Mouse (Mus musculus): ENCODE measurements around the gene Atp8a1.

Atp8a1 gene

DNA sequence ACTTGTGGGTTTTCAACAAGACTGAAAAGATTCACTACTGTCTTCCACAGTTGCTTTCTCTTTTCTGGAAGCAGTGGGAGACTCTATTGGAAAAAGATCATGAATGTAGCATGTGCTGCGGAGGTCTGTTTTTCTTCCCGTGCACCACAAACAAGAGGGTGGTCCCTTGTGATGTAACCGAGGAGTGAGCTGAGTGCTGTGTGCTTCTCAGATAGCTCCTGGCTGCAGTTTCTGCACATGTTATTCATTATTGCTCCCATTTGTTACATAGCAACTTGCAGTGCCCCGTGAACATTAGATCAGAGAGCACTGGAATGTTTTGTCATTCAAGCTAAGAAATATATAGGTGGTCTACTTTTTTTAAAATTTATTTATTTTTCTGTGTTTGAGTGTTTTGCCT, 174.2 kb downstream of the Atp8a1 start:
- DNase-seq (ENCODE audit: low spot score): no peak

- no peak for DNase-seq (ENCODE audit: low spot score)
Measured at GRCm38 (mm10) chr5:67670158-67670557, 177.1 kb downstream of the Atp8a1 start.

DNA sequence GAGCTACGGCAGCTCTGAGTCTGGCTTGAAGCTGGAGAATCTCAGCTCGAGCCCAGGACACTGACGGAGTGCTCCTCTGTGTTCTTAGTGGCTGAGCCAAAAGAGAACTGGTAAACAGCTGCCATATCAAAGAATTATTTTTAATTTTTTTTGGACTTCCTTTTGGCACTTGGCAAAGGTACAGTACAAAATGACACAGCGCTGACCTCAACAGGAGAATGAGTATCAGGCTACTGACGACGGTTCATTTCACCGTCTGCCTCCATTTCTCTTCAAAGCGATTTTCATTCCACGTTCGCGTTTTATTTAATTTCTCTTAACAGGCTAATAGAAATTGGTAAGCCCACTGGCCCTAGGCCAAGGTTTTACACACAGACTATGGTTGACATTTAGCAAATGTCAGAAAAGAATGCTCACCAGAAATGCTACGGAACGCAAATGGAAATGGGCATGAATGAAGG, 177.8 kb downstream of the Atp8a1 start:
- DNase-seq (ENCODE audit: low spot score): peak; percentile 27

DNA sequence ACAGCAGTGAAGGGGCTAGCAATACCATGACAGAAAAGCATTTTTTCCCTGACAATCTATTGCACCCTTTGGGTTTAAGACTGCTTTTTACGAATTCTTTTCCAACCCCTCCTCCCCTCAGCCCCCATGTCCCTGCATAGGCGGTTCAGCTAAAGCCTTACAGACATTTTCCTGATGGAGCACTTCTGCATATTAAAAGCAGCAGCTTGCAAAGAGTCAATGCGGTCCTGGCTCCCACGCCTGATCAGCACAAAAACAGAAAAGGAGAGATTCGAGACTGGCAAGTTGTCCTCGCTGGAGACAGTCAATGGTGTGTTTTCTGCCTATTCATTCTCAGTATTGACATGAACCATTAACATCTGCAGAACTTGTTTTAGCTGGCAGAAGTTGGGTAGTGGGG, 184.5 kb downstream of the Atp8a1 start:
- DNase-seq (ENCODE audit: low spot score): no peak

GRCm38 (mm10) chr5:67659864-67660263, 187.4 kb downstream of the Atp8a1 start:
- DNase-seq (ENCODE audit: low spot score): no peak

DNA sequence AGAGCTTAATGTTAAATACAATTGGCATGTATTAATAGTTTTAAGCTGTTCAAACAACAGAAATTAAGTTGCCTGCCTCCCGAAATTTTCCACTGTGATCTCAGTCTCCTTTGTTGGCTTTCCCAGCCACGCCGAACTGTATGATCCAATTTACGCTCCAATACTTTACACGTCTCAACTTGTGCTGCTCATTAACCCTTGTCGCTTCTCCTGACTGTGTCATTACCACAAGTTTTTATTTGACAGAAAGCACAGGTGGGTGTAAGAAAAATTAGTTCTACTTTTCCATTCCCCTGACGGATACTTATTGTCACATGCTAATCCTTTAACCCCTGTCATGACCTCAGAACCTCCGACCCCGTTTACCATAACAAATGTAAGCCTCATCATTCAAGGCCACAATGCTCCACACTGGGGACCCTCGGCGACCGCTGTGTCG, 190.4 kb downstream of the Atp8a1 start:
- DNase-seq (ENCODE audit: low spot score): no peak

GRCm38 (mm10) chr5:67655696-67656519, 191.3 kb downstream of the Atp8a1 start:
- no peak for DNase-seq (ENCODE audit: low spot score)

DNA sequence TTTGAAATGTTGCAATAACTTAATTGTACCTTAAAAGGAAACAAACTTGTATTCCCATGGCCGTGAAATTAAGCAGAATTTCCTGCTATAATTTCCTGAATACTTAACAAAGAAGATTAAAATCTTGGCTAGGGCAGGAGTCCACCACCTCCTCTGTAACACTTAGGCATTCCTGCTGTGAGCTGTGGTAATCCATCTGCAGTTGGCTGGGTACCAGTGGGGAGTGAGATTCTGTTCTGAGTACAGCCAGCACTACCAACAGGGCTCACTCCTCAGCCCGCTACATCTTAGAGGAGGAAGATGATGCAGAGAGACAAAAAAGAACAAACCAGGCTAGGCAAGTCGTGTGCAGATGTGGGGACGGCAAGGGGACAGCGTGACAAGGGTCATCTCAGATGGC, 192.7 kb downstream of the Atp8a1 start:
- no peak for DNase-seq (ENCODE audit: low spot score)

DNA sequence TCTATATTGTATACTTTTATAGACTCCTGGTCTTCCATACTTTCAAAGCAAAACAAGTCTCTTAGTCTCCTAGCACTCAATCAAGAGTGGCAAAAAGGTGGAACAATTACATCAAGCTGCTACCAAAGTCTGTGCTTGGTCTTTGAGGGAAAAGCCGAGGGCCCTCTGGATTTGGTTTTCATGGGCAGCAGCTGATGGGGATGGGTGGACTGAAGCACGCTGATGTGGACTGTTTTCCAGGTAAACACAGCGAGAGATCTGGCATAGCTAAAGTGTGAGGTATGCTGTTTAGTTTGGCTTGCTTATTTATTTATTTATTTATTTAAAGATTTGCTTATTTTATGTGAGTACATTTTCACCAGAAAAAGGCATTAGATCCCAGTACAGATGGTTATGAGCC, 193.7 kb downstream of the Atp8a1 start:
- no peak for DNase-seq (ENCODE audit: low spot score)

- no peak for DNase-seq (ENCODE audit: low spot score)
Measured at GRCm38 (mm10) chr5:67652468-67652867, 194.8 kb downstream of the Atp8a1 start.

- no peak for DNase-seq (ENCODE audit: low spot score)
Measured at GRCm38 (mm10) chr5:67650021-67650420, 197.2 kb downstream of the Atp8a1 start.

- DNase-seq (ENCODE audit: low spot score): no peak
Measured at GRCm38 (mm10) chr5:67649156-67649555, 198.1 kb downstream of the Atp8a1 start.

DNA sequence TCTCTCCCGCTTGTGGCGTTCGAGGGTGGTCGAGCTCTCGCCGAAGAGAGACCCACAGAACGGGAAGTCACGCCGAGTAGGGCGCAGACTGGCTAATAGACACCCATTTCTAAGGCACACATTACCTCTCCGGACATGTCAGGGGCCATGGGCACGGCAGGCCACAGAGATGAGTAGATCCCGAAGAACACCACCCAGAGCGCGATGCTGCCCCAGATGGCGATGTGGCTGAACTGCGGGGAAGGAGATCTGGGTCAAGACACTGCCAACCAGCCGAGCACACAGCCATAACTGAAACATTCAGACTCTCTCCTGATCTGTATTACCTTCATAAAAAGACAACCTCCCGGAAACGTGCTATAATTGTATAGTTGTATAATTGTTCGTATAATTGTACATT, 199.7 kb downstream of the Atp8a1 start:
- DNase-seq (ENCODE audit: low spot score): no peak

GRCm38 (mm10) chr5:67646756-67647529, 200.3 kb downstream of the Atp8a1 start:
- DNase-seq (ENCODE audit: low spot score): peak; percentile 33

- DNase-seq (ENCODE audit: low spot score): no peak
Measured at GRCm38 (mm10) chr5:67643537-67644255, 203.5 kb downstream of the Atp8a1 start.

DNA sequence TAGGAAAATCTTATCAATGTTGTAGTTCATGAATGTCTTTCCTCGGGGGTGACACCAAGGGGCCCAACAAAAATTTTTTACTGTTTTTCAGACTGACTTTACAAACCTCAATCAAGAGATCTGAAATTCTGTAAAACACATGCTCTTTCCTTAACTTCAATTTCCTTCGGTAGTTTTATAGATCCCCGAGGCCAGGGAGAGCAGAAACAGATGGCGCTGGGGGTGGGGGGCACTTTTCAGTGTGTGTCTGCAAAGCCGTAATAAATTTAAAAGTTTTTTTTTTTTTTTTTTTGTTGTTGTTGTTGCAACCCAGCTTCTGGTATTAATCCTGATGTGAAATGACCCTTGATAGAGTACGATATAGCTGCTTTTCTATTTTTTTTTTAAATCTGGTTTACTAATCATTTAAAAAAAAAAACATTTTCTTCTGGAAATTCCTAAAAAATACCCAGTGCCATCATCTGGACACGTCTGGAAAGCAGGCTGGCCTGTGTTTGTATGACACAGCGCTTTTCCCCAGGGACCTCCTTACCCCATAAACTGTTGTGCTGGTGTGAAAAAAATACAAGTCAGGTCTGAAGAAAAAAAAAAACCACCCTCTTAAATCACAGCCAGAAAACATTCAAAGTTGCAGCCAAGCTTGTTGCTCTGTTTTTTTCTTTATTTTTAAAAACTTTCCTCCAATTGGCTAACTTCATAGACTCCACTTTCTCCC, 205.7 kb downstream of the Atp8a1 start:
- no peak for DNase-seq (ENCODE audit: low spot score)

- DNase-seq (ENCODE audit: low spot score): no peak
Measured at GRCm38 (mm10) chr5:67640596-67641312, 206.5 kb downstream of the Atp8a1 start.

GRCm38 (mm10) chr5:67634339-67634738, 212.9 kb downstream of the Atp8a1 start:
- DNase-seq (ENCODE audit: low spot score): no peak

- no peak for DNase-seq (ENCODE audit: low spot score)
Measured at GRCm38 (mm10) chr5:67633831-67634268, 213.4 kb downstream of the Atp8a1 start.

GRCm38 (mm10) chr5:67633138-67633782, 214.0 kb downstream of the Atp8a1 start:
- DNase-seq (ENCODE audit: low spot score): no peak

- no peak for DNase-seq (ENCODE audit: low spot score)
Measured at GRCm38 (mm10) chr5:67631261-67631660, 216.0 kb downstream of the Atp8a1 start.

All from layer of hippocampus, adult 11-12 months (tissue).